Mouse (Mus musculus) brain, adult 2 months (tissue): ENCODE results near the gene Rptor.

Experiments
- DNase-seq: peaks from one replicate; pipeline ENCODE4 v3.0.0; 2011; ENCODE audit warnings: low read depth, low spot score

Gene Rptor

GRCm38 (mm10) chr11:119733657-119733990, 130.9 kb downstream of the Rptor start:
- DNase-seq: peak; percentile 90

GRCm38 (mm10) chr11:119735152-119735551, 132.4 kb downstream of the Rptor start:
- no peak for DNase-seq

GRCm38 (mm10) chr11:119738990-119739846, 136.5 kb downstream of the Rptor start:
- DNase-seq: peak; percentile 81

- no peak for DNase-seq
Observed at GRCm38 (mm10) chr11:119741401-119741800, 138.7 kb downstream of the Rptor start.

GRCm38 (mm10) chr11:119744436-119744835, 141.7 kb downstream of the Rptor start:
- DNase-seq: no peak

- peak; percentile 83 for DNase-seq
Observed at GRCm38 (mm10) chr11:119745333-119745732, 142.6 kb downstream of the Rptor start.

GRCm38 (mm10) chr11:119754459-119754858, 151.8 kb downstream of the Rptor start:
- DNase-seq: no peak

GRCm38 (mm10) chr11:119758214-119758613, 155.5 kb downstream of the Rptor start:
- DNase-seq: no peak

- peak; percentile 50 for DNase-seq
Observed at GRCm38 (mm10) chr11:119758705-119759327, 156.1 kb downstream of the Rptor start.

- peak; percentile 78 for DNase-seq
Observed at GRCm38 (mm10) chr11:119762911-119763310, 160.2 kb downstream of the Rptor start.

- no peak for DNase-seq
Observed at GRCm38 (mm10) chr11:119766023-119766422, 163.3 kb downstream of the Rptor start.

- peak; percentile 80 for DNase-seq
Observed at GRCm38 (mm10) chr11:119766782-119767459, 164.2 kb downstream of the Rptor start.

- peak; percentile 47 for DNase-seq
Observed at GRCm38 (mm10) chr11:119767525-119767924, 164.8 kb downstream of the Rptor start.

- no peak for DNase-seq
Observed at GRCm38 (mm10) chr11:119768511-119768910, 165.8 kb downstream of the Rptor start.

- DNase-seq: no peak
Observed at GRCm38 (mm10) chr11:119769666-119770065, 167.0 kb downstream of the Rptor start.

GRCm38 (mm10) chr11:119770985-119771384, 168.3 kb downstream of the Rptor start:
- DNase-seq: no peak

GRCm38 (mm10) chr11:119772896-119773295, 170.2 kb downstream of the Rptor start:
- DNase-seq: peak; percentile 74

GRCm38 (mm10) chr11:119775076-119775760, 172.5 kb downstream of the Rptor start:
- peak; percentile 60 for DNase-seq

GRCm38 (mm10) chr11:119777236-119777635, 174.5 kb downstream of the Rptor start:
- DNase-seq: peak; percentile 84

- DNase-seq: no peak
Observed at GRCm38 (mm10) chr11:119777872-119778271, 175.2 kb downstream of the Rptor start.

- no peak for DNase-seq
Observed at GRCm38 (mm10) chr11:119780290-119780689, 177.6 kb downstream of the Rptor start.

GRCm38 (mm10) chr11:119781165-119781564, 178.5 kb downstream of the Rptor start:
- DNase-seq: peak; percentile 69
